Mouse (Mus musculus) spleen, adult 2 months (tissue): ENCODE data around the gene Uckl1. TPM values are rescaled to one million over a fixed set of nuclear protein-coding genes. Genes with fewer than 3 reads are reported as not detected.

Source experiments
- DNase-seq, 2 experiments: peaks; one replicate each; pipeline versions ENCODE4 v3.0.0 to v3.0.0-alpha.2; 2012 to 2021; ENCODE audit warnings: low spot score in 2 of 2, low read depth in 1 of 2
- H3K27ac ChIP-seq: fragments of 200-500 bp; 2 replicates; pipeline ENCODE4 v1.5.1; 2012; ENCODE audit warnings: low read length, inconsistent platforms; ENCODE audit not compliant: insufficient read depth
- H3K27me3 ChIP-seq: fragments of 200-500 bp; 2 replicates; pipeline ENCODE4 v1.6.1; 2012; ENCODE audit warnings: mild to moderate bottlenecking, moderate library complexity, low read length, inconsistent platforms; ENCODE audit not compliant: control insufficient read depth, insufficient read depth
- H3K36me3 ChIP-seq: fragments of 200-500 bp; 2 replicates; pipeline ENCODE4 v1.6.1; 2012; ENCODE audit warnings: mild to moderate bottlenecking, low read length, inconsistent platforms; ENCODE audit not compliant: control insufficient read depth, insufficient read depth
- H3K4me1 ChIP-seq: fragments of 200-500 bp; 2 replicates; pipeline ENCODE4 v1.6.1; 2011; ENCODE audit warnings: inconsistent platforms; ENCODE audit not compliant: control insufficient read depth, insufficient read depth, insufficient read length
- H3K4me3 ChIP-seq: fragments of 200-500 bp; 2 replicates; pipeline ENCODE4 v1.5.1; 2011; ENCODE audit warnings: mild to moderate bottlenecking, inconsistent platforms; ENCODE audit not compliant: insufficient read depth, insufficient read length; ENCODE audit errors: extremely low read depth
- CTCF ChIP-seq: fragments of 200-500 bp; IDR thresholded peaks from 2 replicates; pipeline ENCODE4 v1.5.1; 2011; ENCODE audit warnings: mild to moderate bottlenecking, inconsistent platforms; ENCODE audit not compliant: insufficient read depth, insufficient read length, insufficient replicate concordance; ENCODE audit errors: extremely low read depth
- POLR2A ChIP-seq: fragments of 200-500 bp; IDR thresholded peaks from 2 replicates; pipeline ENCODE4 v1.6.1; 2011; ENCODE audit warnings: low read depth, low read length, inconsistent platforms
- WGBS: fragments of 180-500 bp; shearing (Covaris S2); methylation state at CpG from one replicate; pipeline ENCODE4 v1.1.7; 2018; 5-methylcytosine and 5-hydroxymethylcytosine counted together
- polyA plus RNA-seq: library from polyadenylated mRNA; depleted of rRNA; stranded (reverse); fragments of >200 nt; gene quantifications from 2 replicates; pipeline ENCODE4 v1.2.3, GENCODE M21; 2012

The Uckl1 gene
- polyA plus RNA-seq, 1 experiment, result 170 TPM

DNA sequence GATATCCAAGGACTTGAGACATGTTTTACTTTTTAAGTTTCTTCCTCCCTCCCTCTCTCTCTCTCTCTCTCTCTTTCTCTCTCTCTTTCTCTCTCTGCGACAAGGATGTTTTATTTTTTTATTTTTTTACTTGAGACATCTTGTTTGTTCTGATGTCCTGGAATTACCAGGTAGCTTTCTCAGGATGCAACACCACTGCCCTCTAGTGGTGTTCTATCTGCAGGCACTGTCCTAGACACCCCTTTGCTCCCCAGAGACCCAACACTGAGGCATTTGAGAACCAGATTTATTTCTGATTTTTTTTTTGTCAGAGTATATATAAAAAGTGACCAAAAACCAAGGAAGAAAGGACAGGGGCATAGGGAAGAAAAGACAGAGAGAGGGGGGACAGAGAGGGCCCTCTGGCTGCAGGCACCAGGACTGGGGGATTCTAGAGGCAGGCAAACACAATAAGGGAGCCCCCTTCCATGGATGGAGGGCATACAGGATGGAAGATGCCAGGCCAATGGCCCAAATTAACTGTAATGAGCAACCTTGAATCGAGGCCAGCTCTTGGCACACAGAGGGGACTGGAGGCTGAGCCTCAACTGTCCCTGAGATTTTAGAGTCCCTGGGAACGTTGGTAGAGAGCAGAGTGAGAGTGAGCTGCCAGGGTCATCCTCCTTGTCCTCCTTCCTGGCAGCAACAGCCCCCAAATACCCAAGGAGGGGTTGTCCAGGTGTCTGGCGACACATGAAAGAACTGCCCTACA, 10.4 kb upstream of the Uckl1 start:
- TF ChIP-seq POLR2A (no peak), CTCF (peak; percentile 35; the same call in 1 of the 2 replicates)
- peak in 1 of 2 experiments; percentile 49 for DNase-seq
- Histone ChIP-seq H3K4me1 (peaks cover 9% of the 10 kb centered on the region), H3K27me3 (no peaks in the 10 kb centered on the region), H3K36me3 (no peaks in the 10 kb centered on the region), H3K27ac (no peak overlapping the region), H3K4me3 (no peak overlapping the region)
- WGBS, result 79% methylated on average over 4 of the region's 4 CpGs

DNA sequence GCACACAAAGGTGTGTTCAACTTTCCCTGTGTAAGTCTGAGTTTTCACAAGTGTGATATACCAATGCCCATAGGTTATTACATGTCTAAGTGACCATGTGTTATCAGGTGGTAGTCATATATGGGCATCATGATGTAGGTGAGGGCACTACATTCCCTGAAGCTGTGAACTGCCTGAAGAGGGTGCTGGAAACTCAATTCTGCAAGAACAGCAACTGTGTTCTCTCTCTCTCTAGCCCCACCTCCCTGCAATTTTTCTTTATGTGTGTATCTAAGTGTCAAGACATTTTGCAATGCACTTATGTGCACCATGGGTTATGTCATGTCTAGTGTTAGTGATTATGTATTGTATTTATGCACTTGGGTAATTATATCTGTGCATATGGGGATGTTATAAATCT, 9.2 kb upstream of the Uckl1 start:
- peaks cover 9% of the 10 kb centered on the region for H3K4me1 ChIP-seq

GRCm38 (mm10) chr2:181593042-181593421, 8.3 kb upstream of the Uckl1 start:
- no peak for TF ChIP-seq POLR2A
- no peak for TF ChIP-seq CTCF
- H3K27ac ChIP-seq, result peak overlapping the region; percentile 79
- no peak for DNase-seq

More for the DNA sequence above, 9.2 kb upstream of the Uckl1 start:
- Histone ChIP-seq H3K27ac (no peak overlapping the region), H3K36me3 (no peaks in the 10 kb centered on the region; the same call in 1 of the 2 replicates), H3K27me3 (no peaks in the 10 kb centered on the region), H3K4me3 (no peak overlapping the region)
- TF ChIP-seq POLR2A (no peak), CTCF (no peak)
- no peak for DNase-seq

GRCm38 (mm10) chr2:181592231-181593041, 7.7 kb upstream of the Uckl1 start, which contains the start of gene Zfp512b:
Zfp512b (minus strand) TSS chr2:181592803.
- TF ChIP-seq POLR2A (peak; percentile 4; the same call in 1 of the 2 replicates), CTCF (no peak)
- peak within 1 kb of the TSS; percentile 66 for H3K4me3 ChIP-seq
- 1% methylated on average over 85 of the region's 97 CpGs for WGBS
- peaks cover 4% of the 10 kb centered on the region for H3K36me3 ChIP-seq
- DNase-seq, result peak in 1 of 2 experiments; percentile 66
- peaks cover 9% of the 10 kb centered on the region; the same call in 1 of the 2 replicates for H3K4me1 ChIP-seq
- H3K27me3 ChIP-seq, result no peaks in the 10 kb centered on the region
- H3K27ac ChIP-seq, result peak within 1 kb of the TSS; percentile 79

More at GRCm38 (mm10) chr2:181593042-181593421, 8.3 kb upstream of the Uckl1 start:
- no peaks in the 10 kb centered on the region for H3K27me3 ChIP-seq
- 9% methylated on average over 6 of the region's 6 CpGs for WGBS
- peaks cover 9% of the 10 kb centered on the region; the same call in 1 of the 2 replicates for H3K4me1 ChIP-seq
- peak overlapping the region; percentile 66 for H3K4me3 ChIP-seq
- no peaks in the 10 kb centered on the region; the same call in 1 of the 2 replicates for H3K36me3 ChIP-seq

DNA sequence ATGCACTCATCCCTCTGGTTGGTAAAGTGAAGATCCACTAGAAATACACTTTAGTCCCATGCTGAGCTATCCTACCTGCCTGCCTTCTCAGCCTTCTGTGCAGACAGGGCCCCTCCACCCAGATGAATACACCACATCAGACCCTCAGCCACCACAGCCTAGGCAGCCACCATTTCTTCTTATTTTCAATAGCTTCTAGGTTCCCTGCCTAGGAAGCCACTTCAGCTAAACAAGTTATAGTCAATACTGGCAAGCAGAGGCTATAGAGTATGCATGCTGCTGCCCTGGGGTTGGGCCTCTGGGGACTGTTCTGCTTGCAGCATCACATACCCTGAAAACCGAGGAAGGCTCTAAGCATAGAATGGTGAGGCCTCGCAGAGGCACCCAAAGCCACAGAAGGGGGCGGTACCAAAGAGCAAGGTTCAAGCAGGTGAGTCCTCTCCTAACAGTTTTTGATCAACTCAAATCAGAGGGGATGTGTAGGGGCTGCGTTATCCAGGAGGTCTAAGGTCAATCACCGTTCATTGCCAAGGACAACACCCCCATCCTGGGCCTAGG, 6.9 kb upstream of the Uckl1 start, which contains the start of gene Prpf6:
Gene Prpf6 (plus strand): TSS at position 341 of the 558 bp plus-strand sequence.
- Histone ChIP-seq H3K4me3 (peak within 1 kb of the TSS; percentile 66), H3K36me3 (peaks cover 5% of the 10 kb centered on the region), H3K27ac (peak within 1 kb of the TSS; percentile 79), H3K27me3 (no peaks in the 10 kb centered on the region), H3K4me1 (peaks cover 9% of the 10 kb centered on the region; the same call in 1 of the 2 replicates)
- peak in 1 of 2 experiments; percentile 27 for DNase-seq
- 5% methylated on average over 5 of the region's 5 CpGs for WGBS
- no peak for TF ChIP-seq CTCF
- TF ChIP-seq POLR2A, result no peak

DNA sequence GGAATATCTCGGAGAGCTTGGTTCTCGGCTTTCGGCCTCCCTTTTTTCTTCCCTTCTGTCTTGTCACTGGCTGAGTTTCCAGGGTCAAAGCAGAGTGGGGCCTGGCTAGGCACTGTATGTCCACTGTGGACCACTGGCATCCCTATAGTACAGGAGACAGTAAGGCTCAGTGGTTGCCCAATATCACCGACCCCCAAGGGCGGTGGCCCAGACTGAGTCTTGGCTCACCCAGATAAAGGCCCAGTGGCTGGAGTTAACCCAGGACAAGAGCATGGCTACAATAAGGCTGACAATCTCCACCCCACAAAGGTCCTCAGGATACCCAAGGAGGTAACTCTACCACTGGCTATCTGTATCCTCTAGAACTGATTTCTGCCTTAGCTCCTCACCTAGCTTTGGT, 5.8 kb upstream of the Uckl1 start:
- WGBS, result 94% methylated on average over 5 of the region's 5 CpGs
- DNase-seq, result no peak
- H3K36me3 ChIP-seq, result peaks cover 13% of the 10 kb centered on the region

More for the DNA sequence above, 5.8 kb upstream of the Uckl1 start:
- Histone ChIP-seq H3K27ac (no peak overlapping the region), H3K27me3 (no peaks in the 10 kb centered on the region), H3K4me3 (no peak overlapping the region), H3K4me1 (peaks cover 9% of the 10 kb centered on the region; the same call in 1 of the 2 replicates)
- TF ChIP-seq POLR2A, result no peak
- TF ChIP-seq CTCF, result no peak
